Comparison of ENCODE assay signal across 12 mouse cellular contexts in genomic region chr19:46971712-46972111, GRCm38 (mm10). TPM values are rescaled to one million over a fixed set of nuclear protein-coding genes. Genes with fewer than 3 reads are reported as not detected.
A peak's percentile ranks its signal among the peaks of the same experiment; 100 is the strongest.
DNase-seq lines count a peak whose midpoint lies in the region; ATAC-seq and TF ChIP-seq lines count a peak whose summit lies in the region.
"Had no signal": no experiment of that assay in that cellular context is flagged by ENCODE, and none has a peak within 500 bp of the region (broad histone marks: within the 10 kb centered on the region; RNA-seq: fewer than 3 reads in every experiment).

No protein-coding gene starts in this region.

- DNase-seq in heart, postnatal 4 days = no peak
- no peak for DNase-seq in midbrain, postnatal 0 days (ENCODE audit: low spot score)
- no peak for DNase-seq in adrenal gland, adult 2 months
- DNase-seq in T-cell, adult 2 months (ENCODE audit: low spot score) = no peak
- no peak for DNase-seq in left cerebral cortex, adult 11 months (ENCODE audit: low spot score)
- DNase-seq: cerebellum, adult 11 months; gastrocnemius, postnatal 25 days; kidney, postnatal 36 days had no signal

- H3K4me3 ChIP-seq in heart, embryonic 16.5 days (ENCODE audit: low read length) = no peak overlapping the region
- H3K4me3 ChIP-seq in cortical plate, adult 2 months (ENCODE audit: insufficient read depth, low read length) = no peak overlapping the region
- H3K4me3 ChIP-seq in hindbrain, embryonic 15.5 days = no peak overlapping the region
- H3K4me3 ChIP-seq in midbrain, postnatal 0 days (ENCODE audit: low read depth, low read length) = no peak overlapping the region
- H3K4me3 ChIP-seq: myocyte had no signal

- no peak for TF ChIP-seq CTCF in cortical plate, adult 2 months (IDR thresholded peaks at IDR 0.05; ENCODE audit: extremely low read depth, insufficient read depth, low read length)
- no peak for TF ChIP-seq CTCF in midbrain, postnatal 0 days (IDR thresholded peaks at IDR 0.05)

- H3K4me1 ChIP-seq in heart, embryonic 16.5 days (ENCODE audit: control insufficient read depth, insufficient read depth, low read length) = peaks cover 36% of the 10 kb centered on the region
- peaks cover 12% of the 10 kb centered on the region for H3K4me1 ChIP-seq in cortical plate, adult 2 months (ENCODE audit: control insufficient read depth, insufficient read depth, low read length)
- peaks cover 22% of the 10 kb centered on the region for H3K4me1 ChIP-seq in hindbrain, embryonic 15.5 days (replicated peaks)
- H3K4me1 ChIP-seq in midbrain, postnatal 0 days (ENCODE audit: insufficient read depth, low read length) = peaks cover 11% of the 10 kb centered on the region

- TF ChIP-seq POLR2A in cortical plate, adult 2 months (IDR thresholded peaks at IDR 0.05; ENCODE audit: extremely low read depth, insufficient read depth, low read length) = no peak

- H3K27me3 ChIP-seq in heart, embryonic 16.5 days (ENCODE audit: control insufficient read depth, insufficient read depth, low read length) = no peaks in the 10 kb centered on the region
- no peaks in the 10 kb centered on the region for H3K27me3 ChIP-seq in hindbrain, embryonic 15.5 days
- no peaks in the 10 kb centered on the region for H3K27me3 ChIP-seq in midbrain, postnatal 0 days (ENCODE audit: insufficient read depth, low read length)

- H3K9me3 ChIP-seq in heart, embryonic 16.5 days (replicated peaks; ENCODE audit: control insufficient read depth, low read length) = no peaks in the 10 kb centered on the region
- H3K9me3 ChIP-seq in hindbrain, embryonic 15.5 days = no peaks in the 10 kb centered on the region
- no peaks in the 10 kb centered on the region for H3K9me3 ChIP-seq in midbrain, postnatal 0 days (ENCODE audit: low read length)

- ATAC-seq in heart, embryonic 16.5 days (replicated peaks; ENCODE audit: extremely low read depth, insufficient read depth, low FRiP score) = no peak
- peak; percentile 43 for ATAC-seq in hindbrain, embryonic 15.5 days (ENCODE audit: low FRiP score, low read depth)
- ATAC-seq in midbrain, postnatal 0 days (ENCODE audit: low FRiP score) = no peak

- 69% methylated on average over 9 of the region's 9 CpGs for WGBS in heart, embryonic 16.5 days
- WGBS in hindbrain, embryonic 15.5 days = 34% methylated on average over 9 of the region's 9 CpGs
- WGBS in midbrain, postnatal 0 days = 26% methylated on average over 9 of the region's 9 CpGs

- no peak overlapping the region for H3K9ac ChIP-seq in heart, embryonic 16.5 days (ENCODE audit: low read length)
- H3K9ac ChIP-seq in hindbrain, embryonic 15.5 days = no peak overlapping the region
- 0 out of 2 replicates have a peak overlapping the region, but pooled peaks have one; percentile 44 for H3K9ac ChIP-seq in midbrain, postnatal 0 days (replicated peaks; ENCODE audit: low read length, poor library complexity, severe bottlenecking)

- peak overlapping the region; percentile 8 for H3K27ac ChIP-seq in heart, embryonic 16.5 days (ENCODE audit: low read length)
- H3K27ac ChIP-seq in cortical plate, adult 2 months (ENCODE audit: insufficient read depth, low read length) = peak overlapping the region; percentile 12; the same call in 1 of the 2 replicates
- peak overlapping the region; percentile 78 for H3K27ac ChIP-seq in hindbrain, embryonic 15.5 days (replicated peaks)
- H3K27ac ChIP-seq in midbrain, postnatal 0 days (ENCODE audit: low read depth, low read length) = peak overlapping the region; percentile 78

- no peaks in the 10 kb centered on the region for H3K36me3 ChIP-seq in heart, embryonic 16.5 days (ENCODE audit: control insufficient read depth, insufficient read depth)
- H3K36me3 ChIP-seq in hindbrain, embryonic 15.5 days = no peaks in the 10 kb centered on the region
- no peaks in the 10 kb centered on the region for H3K36me3 ChIP-seq in midbrain, postnatal 0 days (ENCODE audit: insufficient read depth, low read length)

- H3K4me2 ChIP-seq in heart, embryonic 16.5 days (ENCODE audit: low read depth, low read length) = no peak overlapping the region
- 0 out of 2 replicates have a peak overlapping the region, but pooled peaks have one; percentile 6 for H3K4me2 ChIP-seq in hindbrain, embryonic 15.5 days
- H3K4me2 ChIP-seq in midbrain, postnatal 0 days (ENCODE audit: low read depth, low read length, poor library complexity, severe bottlenecking) = peak overlapping the region; percentile 2; the same call in 1 of the 2 replicates

RNA-seq across cellular contexts. Expression of gene Ina, which starts 42.8 kb away (rescaled TPM):
- 0.37 and 0.41 TPM in 2 replicates for polyA plus RNA-seq in heart, embryonic 16.5 days (2015; fragmentation: Nextera tagmentation; extraction: Ambion mirVana)
- total RNA-seq in heart, postnatal 4 days (2021) = under 1 TPM in 1 of 2 experiments, not detected in 1; 0.16 TPM
- 124 and 127 TPM in 2 replicates for polyA plus RNA-seq in cortical plate, adult 2 months (2012; rRNA removed)
- polyA plus RNA-seq in hindbrain, embryonic 15.5 days (2015; fragmentation: Nextera tagmentation; extraction: Ambion mirVana) = 526 and 612 TPM in 2 replicates
- 229 and 248 TPM in 2 replicates for total RNA-seq in midbrain, postnatal 0 days (2014; rRNA removed)
- 294 and 310 TPM in 2 replicates for polyA plus RNA-seq in midbrain, postnatal 0 days (2015; fragmentation: Nextera tagmentation; extraction: Ambion mirVana)
- total RNA-seq in adrenal gland, adult 2 months (2021) = 1 to 10 TPM; 5.5 to 7.7 TPM
- 4.4 and 5.0 TPM in 2 replicates for polyA plus RNA-seq in adrenal gland, adult 2 months (2012; rRNA removed)
- total RNA-seq: gastrocnemius, postnatal 25 days had no signal
- polyA plus RNA-seq: myocyte had no signal

RNA-seq across cellular contexts. Expression of gene Nt5c2, which starts 43.2 kb away (rescaled TPM):
- polyA plus RNA-seq in heart, embryonic 16.5 days (2015; fragmentation: Nextera tagmentation; extraction: Ambion mirVana) = 136 and 142 TPM in 2 replicates
- 100 to 1,000 TPM; 147 to 157 TPM for total RNA-seq in heart, postnatal 4 days (2021)
- 46.7 and 50.3 TPM in 2 replicates for polyA plus RNA-seq in cortical plate, adult 2 months (2012; rRNA removed)
- polyA plus RNA-seq in hindbrain, embryonic 15.5 days (2015; fragmentation: Nextera tagmentation; extraction: Ambion mirVana) = 74.1 and 81.2 TPM in 2 replicates
- total RNA-seq in midbrain, postnatal 0 days (2014; rRNA removed) = 64.1 and 68.1 TPM in 2 replicates
- polyA plus RNA-seq in midbrain, postnatal 0 days (2015; fragmentation: Nextera tagmentation; extraction: Ambion mirVana) = 81.8 and 83.0 TPM in 2 replicates
- 10 to 100 TPM; 61.8 to 66.2 TPM for total RNA-seq in adrenal gland, adult 2 months (2021)
- 11.6 and 11.9 TPM in 2 replicates for polyA plus RNA-seq in adrenal gland, adult 2 months (2012; rRNA removed)

Comparison
In these comparisons a context has a peak if more than half of its experiments do, and no peak if none do; other contexts are left out.
1. H3K27ac ChIP-seq: peak in every context shown above with its lines; median percentile 78 in hindbrain, embryonic 15.5 days; 78 in midbrain, postnatal 0 days; 12 in cortical plate, adult 2 months; 8 in heart, embryonic 16.5 days.
2. RNA of gene Ina, which starts 42.8 kb away (polyA plus RNA-seq): 526 to 612 TPM in hindbrain, embryonic 15.5 days, 294 to 310 TPM in midbrain, postnatal 0 days and 124 to 127 TPM in cortical plate, adult 2 months; 4.4 to 5.0 TPM in adrenal gland, adult 2 months and 0.37 to 0.41 TPM in heart, embryonic 16.5 days; every median in the first group is over 10 times any median in the second.